Mouse (Mus musculus) embryonic fibroblast, embryonic 13.5 days (primary cell): ENCODE data around the gene Aacs.

Experiments
- CTCF ChIP-seq: IDR thresholded peaks from 2 replicates; pipeline ENCODE4 v1.5.1; 2011; ENCODE audit warnings: mild to moderate bottlenecking, control low read depth, low read length, moderate library complexity, borderline replicate concordance; ENCODE audit not compliant: insufficient read depth
- POLR2A ChIP-seq: IDR thresholded peaks from 2 replicates; pipeline ENCODE4 v1.6.1; 2011; ENCODE audit warnings: low read depth, mild to moderate bottlenecking, control low read depth, low read length, moderate library complexity

GRCm38 (mm10) chr5:125501505-125501904 lies 25.9 kb downstream of the Aacs start:
- TF ChIP-seq CTCF (no peak), POLR2A (no peak)
